Mouse (Mus musculus) bone marrow, adult 2 months (tissue): ENCODE measurements around the gene Vdr. TPM values are rescaled to one million over a fixed set of nuclear protein-coding genes. Genes with fewer than 3 reads are reported as not detected.

Experiments used
- H3K27ac ChIP-seq: fragments of 200-500 bp; 2 replicates; pipeline ENCODE4 v1.5.1; 2012; ENCODE audit warnings: low read depth, mild to moderate bottlenecking, control low read depth, inconsistent platforms, low read length; ENCODE audit not compliant: control insufficient read depth, poor library complexity, insufficient read depth
- H3K4me1 ChIP-seq: fragments of 200-500 bp; 2 replicates; pipeline ENCODE4 v1.6.1; 2011; ENCODE audit warnings: low read length; ENCODE audit not compliant: control insufficient read depth, insufficient read depth
- H3K4me3 ChIP-seq: fragments of 200-500 bp; replicated peaks from 2 replicates; pipeline ENCODE3; 2011; ENCODE audit warnings: mild to moderate bottlenecking, low read depth, low read length, control low read depth; ENCODE audit not compliant: control insufficient read depth
- CTCF ChIP-seq: fragments of 200-500 bp; IDR thresholded peaks from 2 replicates; pipeline ENCODE4 v1.5.1; 2011; ENCODE audit warnings: low read length, control low read depth; ENCODE audit not compliant: control insufficient read depth, insufficient read depth
- POLR2A ChIP-seq: fragments of 200-500 bp; IDR thresholded peaks from 2 replicates; pipeline ENCODE4 v1.6.1; 2011; ENCODE audit warnings: low read depth, mild to moderate bottlenecking, control low read depth, low read length, borderline replicate concordance; ENCODE audit not compliant: control insufficient read depth
- WGBS: fragments of 180-500 bp; shearing (Covaris S2); methylation state at CpG from one replicate; pipeline ENCODE4 v1.1.7; 2018; 5-methylcytosine and 5-hydroxymethylcytosine counted together
- polyA plus RNA-seq: library from polyadenylated mRNA; stranded (reverse); fragments of >200 nt; gene quantifications from 2 replicates; pipeline ENCODE4 v1.2.4, GENCODE M21; 2011; ENCODE audit warnings: low replicate concordance; ENCODE audit not compliant: missing spikeins, insufficient read depth, insufficient read length

Vdr gene
- polyA plus RNA-seq, 1 experiment: 1.5 TPM

DNA sequence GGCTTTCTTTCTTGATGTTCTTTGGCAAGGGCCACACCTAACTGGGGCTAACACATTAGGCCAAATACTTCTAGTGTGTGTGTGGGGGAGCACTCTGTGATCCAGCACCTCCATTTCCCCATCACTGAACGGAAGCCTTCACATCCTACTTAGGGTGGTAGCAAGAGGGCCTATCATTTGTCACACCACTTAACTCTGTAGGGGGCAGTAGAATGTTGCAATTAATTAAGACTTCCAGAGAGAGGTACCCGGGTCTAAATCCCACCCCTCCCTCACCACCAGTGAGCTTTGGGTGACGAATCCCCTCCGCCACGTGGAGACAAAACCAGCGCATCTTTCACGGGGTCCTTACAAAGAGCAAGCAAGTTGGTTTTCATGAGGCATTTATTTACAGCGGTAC is 56.4 kb downstream of the Vdr start:
- TF ChIP-seq POLR2A (no peak), CTCF (no peak)
- no peaks in the 10 kb centered on the region for H3K4me1 ChIP-seq
- 33% methylated on average over 8 of the region's 8 CpGs for WGBS

GRCm38 (mm10) chr15:97852291-97852690 is 58.1 kb downstream of the Vdr start:
- no peak overlapping the region for H3K4me3 ChIP-seq
- no peak overlapping the region for H3K27ac ChIP-seq
- WGBS: 86% methylated on average over 3 of the region's 3 CpGs
- TF ChIP-seq POLR2A (no peak), CTCF (no peak)
- peaks cover 1% of the 10 kb centered on the region; the same call in 1 of the 2 replicates for H3K4me1 ChIP-seq

More for the DNA sequence above, 56.4 kb downstream of the Vdr start:
- Histone ChIP-seq H3K27ac (no peak overlapping the region), H3K4me3 (no peak overlapping the region)

GRCm38 (mm10) chr15:97851011-97851410 is 59.4 kb downstream of the Vdr start:
- TF ChIP-seq POLR2A: no peak
- no peak for TF ChIP-seq CTCF
- H3K27ac ChIP-seq: no peak overlapping the region
- H3K4me3 ChIP-seq: no peak overlapping the region
- H3K4me1 ChIP-seq: peaks cover 1% of the 10 kb centered on the region; the same call in 1 of the 2 replicates
- 67% methylated on average over 5 of the region's 5 CpGs for WGBS

DNA sequence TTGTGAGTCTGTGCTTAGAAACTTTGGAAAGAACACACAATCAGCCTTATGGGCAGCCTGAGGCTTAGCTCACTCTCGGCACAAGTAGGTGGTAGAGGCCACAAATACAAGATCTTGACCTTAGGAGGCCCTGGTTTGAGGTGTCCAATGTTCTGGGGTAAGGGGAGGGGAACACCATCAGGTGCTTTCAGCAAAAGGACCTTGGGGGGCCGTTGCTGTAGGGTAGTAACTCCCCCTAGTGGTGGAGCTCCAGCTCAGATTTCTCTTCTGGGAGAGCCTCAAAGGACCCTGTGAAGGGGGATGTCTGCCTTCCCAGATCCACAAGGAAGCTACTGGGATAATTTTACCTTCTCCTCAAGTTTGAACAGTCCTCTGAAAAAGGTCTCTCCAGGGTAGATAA is 60.0 kb downstream of the Vdr start:
- WGBS: 19% methylated on average over 2 of the region's 2 CpGs
- TF ChIP-seq POLR2A (no peak), CTCF (peak; percentile 63)
- H3K4me3 ChIP-seq: no peak overlapping the region
- H3K4me1 ChIP-seq: peaks cover 1% of the 10 kb centered on the region; the same call in 1 of the 2 replicates
- no peak overlapping the region for H3K27ac ChIP-seq

DNA sequence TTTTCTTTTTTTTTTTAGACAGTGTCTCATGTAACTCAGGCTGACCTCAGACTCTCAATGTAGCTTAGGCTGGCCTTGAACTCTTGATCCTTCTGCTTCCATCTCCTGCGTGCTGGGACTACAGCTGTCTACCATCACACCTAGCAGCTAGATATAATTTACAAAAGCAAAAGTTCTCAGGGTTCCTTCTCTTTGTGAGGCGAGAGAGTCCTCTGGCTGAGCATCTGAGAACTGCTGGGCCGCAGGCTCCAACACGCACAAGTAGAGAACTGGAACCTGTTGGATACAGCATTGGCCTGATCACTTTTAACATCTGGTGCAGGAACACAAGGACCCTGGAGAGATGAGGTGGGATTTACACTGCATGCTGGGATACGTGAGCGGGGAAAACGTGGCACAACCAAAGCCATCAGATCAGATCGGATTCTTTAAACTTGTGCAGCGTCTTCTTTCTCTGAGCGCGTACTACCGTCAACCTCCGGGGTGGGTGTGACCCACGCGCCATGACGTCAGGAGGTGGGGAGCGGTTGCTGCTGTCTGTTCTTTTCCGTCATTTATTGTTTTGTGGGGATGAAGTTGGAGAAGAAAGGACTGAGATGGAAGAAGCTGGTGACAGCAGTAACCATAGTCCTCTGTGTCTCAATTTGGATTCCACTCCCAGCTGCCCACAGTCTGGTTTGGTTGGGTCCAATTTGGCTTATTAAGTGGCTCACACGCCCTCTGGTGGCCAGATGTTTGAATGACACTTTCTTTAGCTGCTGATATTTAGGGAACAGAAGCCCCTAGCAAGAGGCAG is 61.1 kb downstream of the Vdr start:
- H3K4me3 ChIP-seq: peak overlapping the region; percentile 66
- TF ChIP-seq POLR2A (no peak), CTCF (peak; percentile 60)
- 3% methylated on average over 19 of the region's 19 CpGs for WGBS
- peak overlapping the region; percentile 36; the same call in 1 of the 2 replicates for H3K27ac ChIP-seq
- peaks cover 1% of the 10 kb centered on the region for H3K4me1 ChIP-seq

DNA sequence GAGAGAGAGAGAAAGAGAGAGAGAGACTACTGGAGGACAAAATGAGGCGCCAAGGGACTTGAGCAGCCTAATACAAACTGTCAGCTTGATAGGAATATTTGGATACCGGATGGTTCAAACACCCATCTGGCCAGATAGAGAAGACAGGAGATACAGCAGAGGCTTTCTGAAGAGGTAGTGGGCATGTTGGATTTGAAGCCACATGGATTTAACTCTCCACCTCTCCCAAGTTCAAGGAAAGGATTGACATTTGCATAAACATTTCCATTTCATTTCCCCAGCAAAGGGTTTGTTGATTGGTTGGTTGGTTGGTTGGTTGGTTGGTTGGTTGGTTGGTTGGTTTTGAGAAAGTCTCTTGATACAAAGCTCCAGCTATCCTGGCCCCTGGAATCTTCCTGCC is 62.6 kb downstream of the Vdr start:
- 73% methylated on average over 2 of the region's 2 CpGs for WGBS
- H3K27ac ChIP-seq: no peak overlapping the region
- H3K4me1 ChIP-seq: peaks cover 1% of the 10 kb centered on the region
- no peak overlapping the region for H3K4me3 ChIP-seq
- TF ChIP-seq POLR2A (no peak), CTCF (no peak)

- 49% methylated on average over 4 of the region's 4 CpGs for WGBS
- H3K4me3 ChIP-seq: no peak overlapping the region
- TF ChIP-seq CTCF (no peak), POLR2A (no peak)
- H3K27ac ChIP-seq: no peak overlapping the region
- peaks cover 1% of the 10 kb centered on the region for H3K4me1 ChIP-seq
Measured at GRCm38 (mm10) chr15:97847285-97847684, 63.1 kb downstream of the Vdr start.

- peaks cover 1% of the 10 kb centered on the region for H3K4me1 ChIP-seq
- H3K4me3 ChIP-seq: no peak overlapping the region
- no peak overlapping the region for H3K27ac ChIP-seq
- 60% methylated on average over 11 of the region's 11 CpGs for WGBS
- TF ChIP-seq CTCF (no peak), POLR2A (no peak)
Measured at GRCm38 (mm10) chr15:97846121-97846882, 64.1 kb downstream of the Vdr start.
